Mouse (Mus musculus) neural tube, embryonic 13.5 days (tissue): ENCODE measurements around the gene Mfsd9. TPM values are rescaled to one million over a fixed set of nuclear protein-coding genes. Genes with fewer than 3 reads are reported as not detected.
"Not testable (repeated sequence)": the region's sequence is repeated elsewhere in the genome, so short reads cannot be mapped to it uniquely, and the experiment has no call there.

Experiments used
- ATAC-seq: fragments of 200-750 bp; cut with Nextera tagmentation; 2 replicates; pipeline ENCODE4 v1.8.0; 2017; ENCODE audit warnings: low read depth, mild to moderate bottlenecking, moderate TSS enrichment, moderate library complexity
- H3K27ac ChIP-seq: fragments of 300-500 bp; sonication (generic); replicated peaks from 2 replicates; pipeline ENCODE4 v1.5.1; 2015; ENCODE audit warnings: moderate library complexity, mild to moderate bottlenecking, inconsistent platforms
- H3K27me3 ChIP-seq: fragments of 300-500 bp; sonication (generic); 2 replicates; pipeline ENCODE4 v1.6.1; 2015; ENCODE audit warnings: mild to moderate bottlenecking, inconsistent platforms
- H3K36me3 ChIP-seq: fragments of 300-500 bp; sonication (generic); 2 replicates; pipeline ENCODE4 v1.6.1; 2015; ENCODE audit warnings: mild to moderate bottlenecking, inconsistent platforms
- H3K4me1 ChIP-seq: fragments of 300-500 bp; sonication (generic); replicated peaks from 2 replicates; pipeline ENCODE4 v1.6.1; 2015; ENCODE audit warnings: inconsistent platforms
- H3K4me2 ChIP-seq: fragments of 300-500 bp; sonication (generic); 2 replicates; pipeline ENCODE4 v1.6.1; 2015; ENCODE audit warnings: inconsistent platforms, mild to moderate bottlenecking, moderate library complexity
- H3K4me3 ChIP-seq: fragments of 300-500 bp; sonication (generic); 2 replicates; pipeline ENCODE4 v1.5.1; 2015; ENCODE audit warnings: mild to moderate bottlenecking, inconsistent platforms
- H3K9ac ChIP-seq: fragments of 300-500 bp; sonication (generic); 2 replicates; pipeline ENCODE4 v1.6.1; 2015; ENCODE audit warnings: moderate library complexity, mild to moderate bottlenecking, inconsistent platforms
- H3K9me3 ChIP-seq: fragments of 300-500 bp; sonication (generic); 2 replicates; pipeline ENCODE4 v1.6.1; 2016; ENCODE audit warnings: inconsistent platforms
- WGBS: fragments of 180-500 bp; shearing (Covaris S2); methylation state at CpG from one replicate; pipeline ENCODE4 v1.1.7; 2015; 5-methylcytosine and 5-hydroxymethylcytosine counted together
- polyA plus RNA-seq: library from polyadenylated mRNA; unstranded; fragments of >200 nt; fragmentation: Nextera tagmentation; extraction: Ambion mirVana; gene quantifications from 2 replicates; pipeline ENCODE4 v1.2.1, GENCODE M21; 2015

Gene Mfsd9
- polyA plus RNA-seq, 1 experiment from 2014 or later, result 6.6 TPM

GRCm38 (mm10) chr1:40738246-40738645 is 52.2 kb downstream of the Mfsd9 start:
- H3K4me1 ChIP-seq, H3K27ac ChIP-seq, H3K4me2 ChIP-seq, H3K4me3 ChIP-seq, H3K27me3 ChIP-seq, H3K9ac ChIP-seq, ATAC-seq, H3K36me3 ChIP-seq, H3K9me3 ChIP-seq: not testable (repeated sequence)
- 94% methylated on average over 9 of the region's 9 CpGs for WGBS

GRCm38 (mm10) chr1:40737671-40738070 is 52.8 kb downstream of the Mfsd9 start:
- H3K4me3 ChIP-seq, result no peak overlapping the region
- WGBS, result 78% methylated on average over 8 of the region's 8 CpGs
- no peak for ATAC-seq
- H3K4me2 ChIP-seq, result no peak overlapping the region
- H3K27me3 ChIP-seq, result no peaks in the 10 kb centered on the region
- H3K9me3 ChIP-seq, result no peaks in the 10 kb centered on the region
- H3K36me3 ChIP-seq, result no peaks in the 10 kb centered on the region
- no peak overlapping the region for H3K27ac ChIP-seq
- H3K9ac ChIP-seq, result no peak overlapping the region
- H3K4me1 ChIP-seq, result no peaks in the 10 kb centered on the region

- Histone ChIP-seq H3K4me2 (no peak overlapping the region), H3K36me3 (no peaks in the 10 kb centered on the region), H3K4me1 (no peaks in the 10 kb centered on the region), H3K27ac (no peak overlapping the region), H3K9me3 (no peaks in the 10 kb centered on the region), H3K4me3 (no peak overlapping the region), H3K9ac (no peak overlapping the region), H3K27me3 (no peaks in the 10 kb centered on the region)
- ATAC-seq, result no peak
- WGBS, result 96% methylated on average over 1 of the region's 1 CpGs
Observed at GRCm38 (mm10) chr1:40728636-40729035, 61.9 kb downstream of the Mfsd9 start.

- H3K9ac ChIP-seq, result no peak overlapping the region
- ATAC-seq, result no peak
- H3K4me2 ChIP-seq, result no peak overlapping the region
- H3K4me3 ChIP-seq, result no peak overlapping the region
- no peaks in the 10 kb centered on the region for H3K9me3 ChIP-seq
- no peak overlapping the region for H3K27ac ChIP-seq
- 90% methylated on average over 7 of the region's 7 CpGs for WGBS
- no peaks in the 10 kb centered on the region for H3K36me3 ChIP-seq
- H3K27me3 ChIP-seq, result no peaks in the 10 kb centered on the region
- H3K4me1 ChIP-seq, result no peaks in the 10 kb centered on the region
Observed at GRCm38 (mm10) chr1:40727404-40727803, 63.1 kb downstream of the Mfsd9 start.

- Histone ChIP-seq H3K4me3 (no peak overlapping the region), H3K36me3 (no peaks in the 10 kb centered on the region), H3K9ac (no peak overlapping the region), H3K4me1 (no peaks in the 10 kb centered on the region), H3K27ac (no peak overlapping the region), H3K27me3 (no peaks in the 10 kb centered on the region), H3K4me2 (no peak overlapping the region), H3K9me3 (no peaks in the 10 kb centered on the region)
- 83% methylated on average over 10 of the region's 10 CpGs for WGBS
- ATAC-seq, result no peak
Observed at GRCm38 (mm10) chr1:40726051-40726450, 64.4 kb downstream of the Mfsd9 start.

Other genes starting within 250 kb of the Mfsd9 start
- 0.04 TPM in 1 of 2 replicates, not detected in the other for gene Slc9a4, start 210.6 kb downstream of the Mfsd9 start, polyA plus RNA-seq
- 0.04 and 0.07 TPM in 2 replicates for gene Slc9a2, start 110.1 kb downstream of the Mfsd9 start, polyA plus RNA-seq
- gene Tmem182, start 14.9 kb upstream of the Mfsd9 start, polyA plus RNA-seq, result 0.15 and 0.21 TPM in 2 replicates